Mouse (Mus musculus) myocyte (in vitro differentiated cells): ENCODE data around the gene Sh3kbp1. TPM values are rescaled to one million over a fixed set of nuclear protein-coding genes. Genes with fewer than 3 reads are reported as not detected.

ENCODE experiments used
- H3K27me3 ChIP-seq: one replicate; pipeline ENCODE4 v1.6.1; 2011; ENCODE audit not compliant: control insufficient read depth, insufficient read depth, insufficient read length
- H3K36me3 ChIP-seq: one replicate; pipeline ENCODE4 v1.6.1; 2011; ENCODE audit not compliant: control insufficient read depth, insufficient read depth
- H3K4me2 ChIP-seq: one replicate; pipeline ENCODE4 v1.6.1; 2011; ENCODE audit warnings: low read depth, control low read depth
- H3K4me3 ChIP-seq: one replicate; pipeline ENCODE4 v1.5.1; 2011; ENCODE audit warnings: mild to moderate bottlenecking, control low read depth, moderate library complexity
- H3K79me2 ChIP-seq: one replicate; pipeline ENCODE4 v1.6.1; 2011; ENCODE audit not compliant: control insufficient read depth, insufficient read depth
- H3ac ChIP-seq: one replicate; pipeline ENCODE4 v1.6.1; 2011; ENCODE audit not compliant: control insufficient read depth, insufficient read length
- CEBPB ChIP-seq: IDR thresholded peaks from 2 replicates; pipeline ENCODE4 v1.6.1; 2011; ENCODE audit warnings: mild to moderate bottlenecking, moderate library complexity; ENCODE audit not compliant: poor library complexity, insufficient read depth, severe bottlenecking
- E2F4 ChIP-seq: IDR thresholded peaks from one replicate; pipeline ENCODE4 v1.6.1; 2011; ENCODE audit warnings: mild to moderate bottlenecking, control low read depth, moderate library complexity; ENCODE audit not compliant: insufficient read depth
- MAX ChIP-seq: IDR thresholded peaks from one replicate; pipeline ENCODE4 v1.6.1; 2011; ENCODE audit warnings: low read depth, mild to moderate bottlenecking, control low read depth
- MYOD1 ChIP-seq, 3 experiments: IDR thresholded peaks; one replicate each; pipeline ENCODE4 v1.6.1; 2011; ENCODE audit warnings: control low read depth in 2 of 3, low read depth in 2 of 3, mild to moderate bottlenecking in 2 of 3, moderate library complexity in 1 of 3; ENCODE audit not compliant: insufficient read length in 2 of 3, control insufficient read depth in 1 of 3
- MYOG ChIP-seq, 3 experiments: IDR thresholded peaks; one replicate each; pipeline ENCODE4 v1.6.1; 2011; ENCODE audit warnings: control low read depth in 2 of 3, low read depth in 2 of 3, mild to moderate bottlenecking in 2 of 3; ENCODE audit not compliant: insufficient read length in 2 of 3, control insufficient read depth in 1 of 3, insufficient read depth in 1 of 3
- POLR2A ChIP-seq: IDR thresholded peaks from one replicate; pipeline ENCODE4 v1.6.1; 2011; ENCODE audit warnings: low read depth, mild to moderate bottlenecking, control low read depth, moderate library complexity; ENCODE audit not compliant: insufficient read length
- POLR2AphosphoS2 ChIP-seq: IDR thresholded peaks from one replicate; pipeline ENCODE4 v1.6.1; 2011; ENCODE audit warnings: low read depth, control low read depth; ENCODE audit not compliant: insufficient read length
- REST ChIP-seq: IDR thresholded peaks from one replicate; pipeline ENCODE4 v1.6.1; 2011; ENCODE audit warnings: mild to moderate bottlenecking, control low read depth, moderate library complexity; ENCODE audit not compliant: insufficient read depth, insufficient read length
- SRF ChIP-seq: IDR thresholded peaks from one replicate; pipeline ENCODE4 v1.6.1; 2011; ENCODE audit warnings: low read depth; ENCODE audit not compliant: control insufficient read depth, insufficient read length
- TCF12 ChIP-seq: IDR thresholded peaks from one replicate; pipeline ENCODE4 v1.6.1; 2011; ENCODE audit warnings: mild to moderate bottlenecking, control low read depth; ENCODE audit not compliant: poor library complexity, insufficient read depth, severe bottlenecking
- TCF3 ChIP-seq: IDR thresholded peaks from one replicate; pipeline ENCODE4 v1.6.1; 2011; ENCODE audit warnings: low read depth, control low read depth; ENCODE audit not compliant: insufficient read length
- USF1 ChIP-seq: IDR thresholded peaks from one replicate; pipeline ENCODE4 v1.6.1; 2011; ENCODE audit warnings: low read depth, mild to moderate bottlenecking, control low read depth, moderate library complexity
- polyA plus RNA-seq: library from polyadenylated mRNA; unstranded; fragments of >200 nt; fragmentation: generic; extraction: Trizol; gene quantifications from one replicate; pipeline ENCODE4 v1.2.1, GENCODE M21; 2012; ENCODE audit warnings: missing spikeins

Sh3kbp1 gene
- polyA plus RNA-seq, 1 experiment, result 31.7 TPM

GRCm38 (mm10) chrX:159858126-159858525, 231.1 kb downstream of the Sh3kbp1 start:
- Histone ChIP-seq H3K27me3 (no peaks in the 10 kb centered on the region), H3K4me2 (no peak overlapping the region), H3K4me3 (no peak overlapping the region), H3K36me3 (no peaks in the 10 kb centered on the region), H3K79me2 (peaks cover 72% of the 10 kb centered on the region), H3ac (no peak overlapping the region)
- TF ChIP-seq MYOD1 (IDR thresholded peaks at IDR 0.05; ENCODE audit: control insufficient read depth in 1 of 3, insufficient read length in 2 of 3, low read depth in 2 of 3) (no peak), POLR2A (no peak), E2F4 (no peak), TCF3 (no peak), POLR2AphosphoS2 (no peak), SRF (no peak), USF1 (no peak), MYOG (IDR thresholded peaks at IDR 0.05; ENCODE audit: control insufficient read depth in 1 of 3, insufficient read depth in 1 of 3, insufficient read length in 2 of 3, low read depth in 2 of 3) (no peak), CEBPB (no peak), MAX (no peak)

GRCm38 (mm10) chrX:159860841-159861530, 233.9 kb downstream of the Sh3kbp1 start:
- Histone ChIP-seq H3K79me2 (peaks cover 71% of the 10 kb centered on the region), H3K27me3 (no peaks in the 10 kb centered on the region), H3K36me3 (no peaks in the 10 kb centered on the region), H3K4me3 (no peak overlapping the region), H3K4me2 (no peak overlapping the region), H3ac (no peak overlapping the region)
- TF ChIP-seq E2F4 (no peak), MAX (no peak), USF1 (no peak), MYOG (IDR thresholded peaks at IDR 0.05; ENCODE audit: control insufficient read depth in 1 of 3, insufficient read depth in 1 of 3, insufficient read length in 2 of 3, low read depth in 2 of 3) (no peak), CEBPB (no peak)

- Histone ChIP-seq H3K4me2 (peak overlapping the region; percentile 32), H3K36me3 (no peaks in the 10 kb centered on the region), H3K79me2 (peaks cover 31% of the 10 kb centered on the region), H3ac (no peak overlapping the region), H3K4me3 (no peak overlapping the region), H3K27me3 (no peaks in the 10 kb centered on the region)
- TF ChIP-seq MYOG (IDR thresholded peaks at IDR 0.05; ENCODE audit: control insufficient read depth in 1 of 3, insufficient read depth in 1 of 3, insufficient read length in 2 of 3, low read depth in 2 of 3) (no peak), MYOD1 (IDR thresholded peaks at IDR 0.05; ENCODE audit: control insufficient read depth in 1 of 3, insufficient read length in 2 of 3, low read depth in 2 of 3) (peak in 1 of 3 experiments; percentile 57), E2F4 (no peak)
Observed at GRCm38 (mm10) chrX:159867660-159868059, 240.6 kb downstream of the Sh3kbp1 start.

- Histone ChIP-seq H3ac (no peak overlapping the region), H3K4me2 (no peak overlapping the region), H3K27me3 (no peaks in the 10 kb centered on the region), H3K79me2 (peaks cover 63% of the 10 kb centered on the region), H3K4me3 (no peak overlapping the region), H3K36me3 (no peaks in the 10 kb centered on the region)
- TF ChIP-seq MYOD1 (IDR thresholded peaks at IDR 0.05; ENCODE audit: control insufficient read depth in 1 of 3, insufficient read length in 2 of 3, low read depth in 2 of 3) (no peak), POLR2AphosphoS2 (no peak), TCF12 (no peak), REST (no peak), SRF (no peak), MYOG (IDR thresholded peaks at IDR 0.05; ENCODE audit: control insufficient read depth in 1 of 3, insufficient read depth in 1 of 3, insufficient read length in 2 of 3, low read depth in 2 of 3) (no peak), CEBPB (no peak), POLR2A (no peak), TCF3 (no peak), MAX (no peak), USF1 (no peak), E2F4 (no peak)
Observed at GRCm38 (mm10) chrX:159872521-159872920, 245.4 kb downstream of the Sh3kbp1 start.

GRCm38 (mm10) chrX:159877770-159878169, 250.7 kb downstream of the Sh3kbp1 start:
- H3K79me2 ChIP-seq, result peaks cover 40% of the 10 kb centered on the region
- H3K27me3 ChIP-seq, result no peaks in the 10 kb centered on the region
- no peak overlapping the region for H3K4me3 ChIP-seq
- H3ac ChIP-seq, result no peak overlapping the region
- no peaks in the 10 kb centered on the region for H3K36me3 ChIP-seq
- H3K4me2 ChIP-seq, result no peak overlapping the region
- TF ChIP-seq TCF3 (no peak), MYOD1 (IDR thresholded peaks at IDR 0.05; ENCODE audit: control insufficient read depth in 1 of 3, insufficient read length in 2 of 3, low read depth in 2 of 3) (no peak), CEBPB (no peak), TCF12 (no peak), POLR2AphosphoS2 (no peak), MYOG (IDR thresholded peaks at IDR 0.05; ENCODE audit: control insufficient read depth in 1 of 3, insufficient read depth in 1 of 3, insufficient read length in 2 of 3, low read depth in 2 of 3) (no peak), MAX (no peak), E2F4 (no peak), SRF (no peak), POLR2A (no peak), USF1 (no peak), REST (no peak)
